Mouse (Mus musculus): ENCODE data around the gene Spata25.

Gene Spata25

GRCm38 (mm10) chr2:164828437-164828836 is at the start of gene Spata25:
TSS of gene Spata25 (minus strand) at chr2:164828537.
- WGBS, result 89% methylated on average over 6 of the region's 6 CpGs

DNA sequence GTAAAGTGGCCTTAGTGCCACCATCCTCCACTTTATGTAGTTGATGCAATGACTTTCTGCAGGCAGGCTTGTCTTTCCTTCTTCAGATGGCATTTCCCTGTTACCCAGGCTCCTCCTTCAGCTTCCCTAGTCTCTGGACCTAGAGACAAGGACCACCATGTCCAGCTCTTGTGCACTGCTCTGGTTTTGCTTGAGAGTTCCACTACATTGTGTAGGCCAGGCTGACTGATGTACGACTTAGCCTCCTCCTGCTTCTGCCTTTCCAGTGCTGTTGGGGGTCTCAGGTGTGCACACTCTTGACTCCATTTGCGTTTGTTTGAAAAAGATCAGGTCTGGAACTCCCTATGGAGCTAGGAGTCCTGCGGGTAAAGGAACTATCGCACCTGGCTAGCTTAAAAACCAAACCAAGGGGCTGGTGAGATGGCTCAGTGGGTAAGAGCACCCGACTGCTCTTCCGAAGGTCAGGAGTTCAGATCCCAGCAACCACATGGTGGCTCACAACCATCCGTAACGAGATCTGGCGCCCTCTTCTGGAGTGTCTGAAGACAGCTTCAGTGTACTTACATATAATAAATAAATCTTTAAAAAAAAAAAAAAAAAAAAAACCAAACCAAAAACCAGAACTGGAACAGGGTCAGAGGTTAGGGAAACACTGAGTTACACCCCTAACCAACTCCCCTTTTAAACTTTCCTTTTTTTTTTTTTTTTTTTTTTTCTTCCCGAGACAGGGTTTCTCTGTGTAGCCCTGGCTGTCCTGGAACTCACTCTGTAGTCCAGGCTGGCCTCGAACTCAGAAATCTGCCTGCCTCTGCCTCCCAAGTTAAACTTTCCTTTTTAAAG is 49.3 kb upstream of the Spata25 start:
- WGBS, result 70% methylated on average over 11 of the region's 11 CpGs

DNA sequence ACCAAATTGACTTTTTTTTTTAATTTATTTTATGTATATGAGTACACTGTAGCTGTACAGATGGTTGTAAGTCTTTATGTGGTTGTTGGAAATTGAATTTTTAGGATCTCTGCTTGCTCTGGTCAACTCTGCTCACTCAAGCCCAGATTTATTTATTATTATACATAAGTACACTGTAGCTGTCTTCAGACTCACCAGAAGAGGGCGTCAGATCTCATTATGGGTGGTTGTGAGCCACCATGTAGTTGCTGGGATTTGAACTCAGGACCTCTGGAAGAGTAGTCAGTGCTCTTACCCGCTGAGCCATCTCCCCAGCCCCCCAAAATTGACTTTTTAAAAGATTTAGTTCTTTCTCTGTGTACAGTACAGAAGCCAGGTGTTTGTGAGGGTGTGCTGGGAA is 47.3 kb upstream of the Spata25 start:
- 54% methylated on average over 2 of the region's 2 CpGs for WGBS

DNA sequence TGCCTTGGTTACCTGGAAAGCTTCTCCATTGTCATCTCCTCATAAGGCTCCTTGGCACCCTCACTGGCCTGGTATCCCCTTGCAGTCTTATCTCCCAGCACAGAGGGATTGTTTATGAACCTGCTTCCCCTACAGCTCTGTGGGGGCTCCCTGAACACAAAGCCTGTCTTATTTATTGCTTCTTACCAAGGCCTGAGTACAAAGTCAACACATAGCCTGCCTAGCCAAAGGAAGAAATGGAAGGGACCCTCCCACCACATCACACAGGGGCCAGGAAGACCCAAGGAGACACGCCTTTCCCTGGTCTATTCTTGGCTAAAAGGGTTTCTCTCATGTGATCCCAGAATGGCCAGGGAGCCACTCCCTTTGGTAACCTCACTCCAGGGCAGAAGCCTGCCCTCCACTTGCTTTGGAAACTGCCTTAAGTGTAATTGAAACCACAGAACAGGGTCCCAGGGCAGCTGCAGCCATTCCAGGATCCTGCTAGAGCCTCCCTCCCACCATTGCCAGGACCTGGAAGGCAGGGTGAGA is 46.0 kb upstream of the Spata25 start:
- 50% methylated on average over 1 of the region's 1 CpGs for WGBS

GRCm38 (mm10) chr2:164873621-164874020 is 45.3 kb upstream of the Spata25 start:
- 67% methylated on average over 3 of the region's 3 CpGs for WGBS

DNA sequence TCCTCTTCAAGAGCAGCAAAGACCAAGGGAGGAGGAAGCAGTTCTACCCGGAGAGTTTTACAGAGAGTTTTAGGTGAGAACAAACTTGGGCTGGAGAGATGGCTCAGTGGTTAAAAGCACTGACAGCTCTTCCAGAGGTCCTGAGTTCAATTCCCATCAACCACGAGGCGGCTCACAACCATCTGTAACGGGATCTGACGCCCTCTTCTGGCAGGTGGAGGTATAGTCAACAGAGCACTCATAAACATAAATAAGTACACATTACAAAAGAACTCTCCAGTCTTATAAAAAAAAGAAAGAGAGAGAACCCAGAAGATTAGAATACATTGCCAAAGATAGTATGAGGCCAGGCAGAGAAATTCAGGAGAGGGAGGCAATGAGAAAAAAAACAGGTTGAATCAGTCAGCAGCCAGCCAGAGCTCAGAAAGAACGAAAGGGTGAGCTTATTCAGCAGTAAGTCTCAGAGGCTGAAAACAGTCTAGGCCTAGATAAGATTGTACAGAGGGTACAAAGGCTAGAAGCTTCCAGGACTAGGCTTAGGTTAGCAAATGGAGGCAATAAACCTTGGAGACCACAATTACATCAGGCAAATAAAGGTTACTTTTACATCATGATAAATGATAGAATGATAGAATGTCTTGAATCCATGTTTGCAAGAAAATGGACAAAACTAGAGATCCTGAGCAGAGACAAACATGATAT is 43.4 kb upstream of the Spata25 start:
- WGBS, result 50% methylated on average over 6 of the region's 6 CpGs

- 72% methylated on average over 7 of the region's 7 CpGs for WGBS
These were observed 40.2 kb upstream of the Spata25 start for GRCm38 (mm10) chr2:164868491-164868890.

DNA sequence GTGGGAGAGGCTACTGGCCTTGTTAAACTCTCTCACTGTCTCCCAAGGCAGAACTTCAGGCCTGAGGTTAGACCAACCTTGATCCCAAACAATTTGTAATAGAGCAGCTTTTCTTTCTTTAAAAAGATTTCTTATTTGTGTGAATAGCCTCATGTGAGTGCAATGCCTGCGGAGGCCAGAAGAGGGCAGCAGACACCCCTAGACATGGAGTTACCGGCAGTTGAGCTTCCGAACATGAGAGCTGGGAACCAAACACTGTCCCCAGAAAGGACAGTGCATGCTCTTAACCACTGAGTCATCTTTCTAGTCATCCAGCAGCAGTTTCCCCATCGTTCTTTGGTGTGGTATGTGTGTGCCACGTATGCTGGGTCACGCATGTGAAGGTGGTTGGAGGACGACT is 39.2 kb upstream of the Spata25 start:
- WGBS, result 93% methylated on average over 7 of the region's 7 CpGs

DNA sequence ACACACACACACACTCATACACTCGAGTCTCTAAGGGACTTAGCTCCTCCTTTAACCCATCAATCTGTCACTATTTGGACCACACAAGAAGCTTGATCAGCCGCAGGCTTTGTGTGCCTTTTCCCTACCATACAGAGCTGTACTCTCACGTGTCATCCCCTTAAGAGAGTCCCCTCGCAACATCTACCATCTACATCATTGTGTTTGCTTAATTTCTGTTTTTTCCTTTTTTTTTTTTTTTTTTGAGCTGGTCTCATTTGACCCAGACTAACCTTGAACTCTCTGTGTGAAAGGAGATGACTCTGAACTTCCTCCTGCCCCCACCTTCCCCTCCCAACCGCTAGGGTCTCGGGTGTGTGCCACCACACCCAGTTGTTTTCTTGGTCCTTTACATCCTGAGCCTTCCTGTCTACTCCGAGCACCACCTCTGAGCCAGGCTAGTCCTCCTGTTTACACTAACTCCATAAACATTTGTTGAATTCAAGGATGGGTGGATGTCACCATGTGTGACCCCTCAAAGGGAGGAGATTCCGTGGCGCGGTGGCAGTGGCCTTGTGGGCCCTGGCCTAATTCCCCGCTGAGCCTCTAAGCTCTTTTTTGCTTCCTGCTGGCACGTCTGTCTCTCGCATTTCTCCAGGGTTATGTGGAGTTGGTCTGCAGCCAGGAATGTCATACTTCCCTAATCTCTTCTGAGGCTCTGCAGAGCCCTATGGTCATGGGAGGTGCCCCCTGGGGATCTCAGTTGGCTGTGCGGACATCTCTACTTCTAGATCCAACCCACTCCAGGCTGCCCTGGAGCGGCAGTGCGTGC is 38.6 kb upstream of the Spata25 start:
- 65% methylated on average over 16 of the region's 16 CpGs for WGBS

GRCm38 (mm10) chr2:164864593-164864992 is 36.3 kb upstream of the Spata25 start:
- 76% methylated on average over 4 of the region's 4 CpGs for WGBS

DNA sequence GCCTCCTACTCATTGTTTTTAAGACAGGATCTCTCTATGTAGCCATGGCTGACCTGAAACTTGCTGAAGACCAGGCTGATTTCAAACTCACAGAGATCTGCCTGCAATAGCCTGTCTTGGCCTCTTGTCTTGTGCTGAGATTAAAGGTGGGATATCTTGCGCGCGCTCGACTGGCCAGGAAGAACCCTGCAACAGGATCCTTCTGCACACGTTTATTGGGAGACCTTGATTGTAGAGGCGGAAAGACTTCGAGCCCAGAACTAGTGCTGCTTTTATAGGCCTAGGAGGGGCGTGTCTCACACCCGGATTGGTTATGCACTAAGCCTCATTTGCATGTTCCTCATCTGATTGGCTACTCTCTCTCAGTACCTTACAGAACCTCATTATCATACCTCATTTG is 35.1 kb upstream of the Spata25 start:
- WGBS, result 93% methylated on average over 8 of the region's 9 CpGs

- 35% methylated on average over 9 of the region's 9 CpGs for WGBS
These were observed 34.0 kb upstream of the Spata25 start for GRCm38 (mm10) chr2:164862179-164862861.

DNA sequence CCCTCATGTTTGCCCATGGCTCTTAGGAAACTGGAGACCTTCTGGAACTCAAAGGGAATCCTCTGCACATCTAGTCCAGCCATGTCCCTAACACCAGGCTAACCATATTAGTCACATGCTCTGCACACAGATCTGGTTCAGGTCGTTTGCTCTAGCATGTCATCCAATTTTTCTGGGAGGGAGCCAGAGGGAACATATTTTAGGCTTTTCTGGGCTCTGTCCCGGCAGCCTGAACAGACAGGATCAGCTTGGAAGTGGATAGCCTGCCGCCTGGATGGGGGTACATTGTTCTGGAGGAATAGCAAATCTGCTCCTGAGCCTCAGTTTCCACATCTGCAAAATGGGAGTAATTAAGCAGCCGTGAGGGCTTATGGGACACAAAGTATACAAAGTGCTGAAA is 32.8 kb upstream of the Spata25 start:
- WGBS, result 61% methylated on average over 4 of the region's 4 CpGs

GRCm38 (mm10) chr2:164859640-164860432 is 31.5 kb upstream of the Spata25 start:
- WGBS, result 82% methylated on average over 9 of the region's 9 CpGs

DNA sequence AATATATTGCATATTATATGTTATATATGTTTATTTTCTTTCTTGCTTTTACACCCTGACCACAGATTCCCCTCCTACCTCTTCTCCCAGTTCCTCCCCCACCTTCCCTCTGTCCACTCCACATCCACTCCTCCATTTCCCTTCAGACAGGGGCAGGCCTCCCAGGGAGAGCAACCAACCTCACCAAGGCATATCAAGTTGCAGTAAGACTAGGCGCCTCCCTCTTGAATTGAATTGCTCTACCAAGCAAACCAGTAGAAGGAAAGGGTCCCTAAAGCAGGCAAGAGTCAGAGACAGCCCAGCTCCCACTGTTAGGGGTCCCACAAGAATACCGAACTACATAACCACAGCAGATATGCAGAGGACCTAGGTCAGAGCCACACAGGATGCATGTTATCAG is 30.8 kb upstream of the Spata25 start:
- WGBS, result 85% methylated on average over 2 of the region's 2 CpGs

DNA sequence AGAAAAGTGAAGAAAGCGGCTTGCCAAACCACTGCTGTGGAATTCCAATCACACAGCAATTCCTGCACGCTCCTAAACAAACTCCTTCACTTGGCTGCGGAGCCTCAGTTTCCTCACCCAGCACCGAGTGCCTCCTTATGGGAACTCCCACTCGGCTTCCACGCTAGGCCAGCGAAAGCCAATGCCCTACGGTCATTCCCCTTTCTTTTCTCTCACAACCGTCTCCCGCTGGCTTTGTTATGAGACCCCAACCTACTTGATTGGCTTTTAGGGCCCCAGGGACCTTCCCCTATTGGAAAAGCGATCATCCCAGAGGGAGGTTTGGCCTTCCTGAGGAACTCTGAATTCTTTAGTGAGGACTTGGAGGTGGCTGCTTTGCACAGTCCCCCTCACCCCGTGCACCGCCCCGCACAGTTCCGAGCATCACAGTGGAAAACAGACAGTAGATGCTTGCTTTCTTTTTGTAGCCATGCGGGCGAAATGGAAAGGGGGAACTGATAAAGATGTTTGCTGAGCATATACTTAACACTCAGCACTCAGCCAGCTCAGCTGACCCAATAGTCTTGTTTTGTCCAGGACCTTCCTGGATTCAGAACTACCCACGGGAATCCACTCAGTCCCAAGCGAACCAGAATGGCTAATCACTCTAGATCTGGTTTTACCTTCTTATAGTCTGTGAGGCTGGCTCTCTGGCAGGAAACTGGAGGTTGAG is 29.7 kb upstream of the Spata25 start:
- 21% methylated on average over 19 of the region's 19 CpGs for WGBS

GRCm38 (mm10) chr2:164857101-164857821 is 28.9 kb upstream of the Spata25 start, which contains the start of gene Pltp:
TSS of gene Pltp (minus strand) at chr2:164857711.
- 2% methylated on average over 47 of the region's 47 CpGs for WGBS

DNA sequence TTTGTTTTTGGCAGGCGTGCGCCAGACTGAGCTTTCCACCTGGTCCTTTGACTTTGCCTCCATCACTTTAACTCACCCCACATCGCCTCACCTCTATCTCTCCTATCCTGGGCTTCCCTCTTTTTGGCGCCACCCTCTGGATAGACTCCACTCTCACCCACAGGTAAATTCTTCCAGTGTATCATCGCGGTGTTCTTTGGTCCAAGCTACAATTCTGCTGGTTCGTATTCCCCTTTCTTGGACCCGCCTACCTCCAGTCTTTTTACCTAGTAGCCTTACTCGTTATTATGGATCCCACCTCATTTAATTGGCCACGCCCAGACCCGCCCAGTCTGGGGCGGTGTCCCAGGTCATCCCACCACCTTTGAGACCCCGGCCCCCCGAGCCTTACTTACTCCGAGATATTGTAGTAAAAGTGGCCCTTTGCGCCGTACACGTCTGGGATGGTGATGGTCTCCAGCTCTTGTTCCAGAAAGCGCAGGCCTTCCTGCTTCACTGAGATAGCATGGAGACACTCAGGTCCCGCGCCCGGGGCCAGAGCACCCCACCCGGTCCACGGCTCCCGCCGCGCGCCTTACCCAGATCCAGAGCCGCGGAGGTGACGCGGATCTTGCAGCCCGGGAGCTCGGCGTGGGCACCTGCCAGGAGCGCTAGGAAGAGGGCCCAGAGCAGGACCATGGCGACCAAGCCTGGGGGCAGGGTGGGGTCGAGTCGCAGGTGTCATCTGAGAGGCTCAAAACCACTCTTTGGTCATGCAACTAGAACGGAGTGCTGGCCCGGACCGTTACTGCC is 28.2 kb upstream of the Spata25 start:
- 2% methylated on average over 42 of the region's 42 CpGs for WGBS

Data from cerebral cortex, adult 2 months (tissue).